Mouse (Mus musculus) liver, adult 2 months (tissue): ENCODE data around the gene Bcl3.

Source experiments
- CTCF ChIP-seq: fragments of 200-500 bp; IDR thresholded peaks from 2 replicates; pipeline ENCODE4 v1.5.1; 2011; ENCODE audit warnings: low read depth, low read length, control low read depth
- POLR2A ChIP-seq: fragments of 200-500 bp; IDR thresholded peaks from 2 replicates; pipeline ENCODE4 v1.6.1; 2011; ENCODE audit warnings: low read length, control low read depth; ENCODE audit not compliant: insufficient read depth; ENCODE audit errors: extremely low read depth

DNA sequence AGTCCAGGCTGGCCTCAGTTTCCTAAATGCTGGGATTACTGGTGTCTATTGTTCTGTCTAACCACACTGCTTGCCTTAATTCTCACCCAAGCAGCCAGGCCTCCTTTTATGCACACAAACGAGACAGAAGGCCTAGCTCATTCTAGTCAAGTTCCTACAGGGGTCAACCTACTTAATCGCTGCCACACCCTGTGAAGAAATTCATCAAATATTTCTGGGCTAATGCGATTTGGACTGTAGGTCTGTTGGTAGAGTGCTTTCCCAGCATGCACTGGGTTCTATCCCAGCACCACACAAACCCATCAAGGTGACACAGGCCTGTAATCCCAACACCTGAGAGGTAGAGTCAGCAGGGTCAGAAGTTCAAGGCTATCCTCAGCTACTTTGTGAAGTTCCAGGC lies 7.1 kb upstream of the Bcl3 start:
- TF ChIP-seq CTCF (no peak), POLR2A (no peak)
